Mouse (Mus musculus) ovary, adult 18-20 months (tissue): ENCODE measurements around the gene Esf1.
"Not testable (repeated sequence)": the region's sequence is repeated elsewhere in the genome, so short reads cannot be mapped to it uniquely, and the experiment has no call there.

Source experiments
- DNase-seq: peaks from one replicate; pipeline ENCODE4 v3.0.0; 2022; ENCODE audit warnings: low spot score, mixed read lengths

The Esf1 gene

GRCm38 (mm10) chr2:140170127-140170802, at the start of gene Esf1, which contains the start of gene Ndufaf5:
TSS of gene Esf1 (minus strand) at chr2:140170564.
TSS of gene Ndufaf5 (plus strand) at chr2:140170649.
- peak; percentile 92 for DNase-seq

DNA sequence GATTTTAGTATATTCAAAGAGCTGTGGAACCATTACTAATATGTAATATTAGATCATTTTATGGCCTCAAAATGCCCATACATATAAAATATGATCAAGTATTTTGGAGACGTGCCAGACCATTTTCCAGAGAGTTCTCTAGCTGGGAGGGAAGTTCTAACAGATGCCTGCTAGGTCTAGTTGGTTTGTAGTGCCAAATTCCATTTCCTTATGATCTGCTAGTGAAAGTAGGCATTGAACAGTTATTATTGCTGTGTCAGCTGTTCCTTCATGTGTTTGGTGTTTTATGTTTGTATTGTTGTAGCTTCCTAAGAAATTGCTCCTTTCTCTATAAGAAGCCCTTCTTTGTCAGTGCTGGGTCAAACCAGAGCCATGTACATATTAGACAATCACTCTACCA, 45.6 kb upstream of the Esf1 start:
- no peak for DNase-seq

DNA sequence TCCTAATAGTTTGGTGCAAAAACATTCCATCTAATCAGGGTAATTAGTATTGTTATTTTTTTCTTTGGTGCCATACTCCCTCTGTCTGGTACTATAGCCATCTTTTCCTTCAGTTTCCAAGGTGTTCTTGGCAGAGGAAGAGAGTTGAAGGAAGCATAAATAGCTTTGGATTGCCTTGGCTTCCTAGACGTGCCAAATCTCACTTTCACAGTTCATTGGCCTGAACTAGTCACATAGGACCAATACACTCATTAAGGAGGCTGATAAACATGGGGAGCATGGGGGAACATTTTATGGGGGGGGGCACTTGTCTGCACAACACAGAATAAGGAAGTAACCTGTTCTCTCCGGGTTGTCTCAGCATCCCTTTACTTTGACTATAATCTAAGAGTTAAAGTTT, 45.1 kb upstream of the Esf1 start:
- no peak for DNase-seq

- no peak for DNase-seq
Measured at GRCm38 (mm10) chr2:140214519-140215027, 44.2 kb upstream of the Esf1 start.

GRCm38 (mm10) chr2:140203756-140204155, 33.4 kb upstream of the Esf1 start:
- DNase-seq: no peak

DNA sequence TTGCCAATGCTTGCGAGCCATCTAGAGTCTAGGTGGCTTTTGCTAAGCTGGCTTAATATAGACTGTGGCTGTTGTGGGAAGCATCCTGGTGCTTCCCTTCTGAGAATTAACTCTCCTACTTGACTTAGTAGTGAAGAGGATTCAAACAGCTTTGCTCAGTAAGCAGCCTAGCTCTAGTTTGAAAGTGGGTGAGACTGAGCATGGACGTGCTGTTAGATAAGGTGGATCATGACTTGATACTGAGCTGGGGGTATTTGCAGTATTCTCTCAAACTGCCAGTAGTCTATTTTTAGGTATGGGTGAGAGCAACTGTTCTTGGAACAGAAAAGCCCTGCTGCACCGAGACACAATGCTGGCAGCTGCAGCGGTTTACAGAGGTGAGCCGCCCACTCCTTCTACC, 32.2 kb upstream of the Esf1 start:
- DNase-seq: no peak

GRCm38 (mm10) chr2:140200713-140201112, 30.3 kb upstream of the Esf1 start:
- DNase-seq: no peak

GRCm38 (mm10) chr2:140185685-140186210, 15.4 kb upstream of the Esf1 start:
- not testable (repeated sequence) for DNase-seq

- DNase-seq: no peak
Measured at GRCm38 (mm10) chr2:140170803-140171553, 614 bp upstream of the Esf1 start.

GRCm38 (mm10) chr2:140169057-140169456, 1.3 kb downstream of the Esf1 start:
- no peak for DNase-seq

DNA sequence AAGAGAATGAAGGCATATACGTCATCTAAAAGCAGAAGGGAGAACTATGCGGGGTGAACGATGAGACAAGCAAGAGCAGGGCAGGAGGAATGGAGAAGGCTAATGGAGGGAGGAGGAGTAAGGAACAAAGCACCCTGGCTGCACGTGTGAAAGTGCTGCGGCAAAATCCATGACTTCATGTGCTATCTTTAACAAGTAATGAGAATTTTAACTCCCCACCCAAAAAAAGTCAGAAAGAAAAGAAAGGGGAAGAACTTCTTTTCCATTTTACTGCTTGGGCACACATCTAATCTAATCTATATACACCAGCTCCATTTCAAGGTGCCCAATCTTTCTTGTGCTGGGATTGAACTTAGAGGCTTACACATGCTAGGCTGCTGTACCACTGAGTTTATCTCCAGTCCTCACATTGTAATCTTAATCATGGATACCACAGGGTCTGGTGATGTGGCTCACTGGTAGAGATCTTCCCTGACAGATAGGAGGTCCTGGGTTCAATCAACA, 7.0 kb downstream of the Esf1 start:
- no peak for DNase-seq

DNA sequence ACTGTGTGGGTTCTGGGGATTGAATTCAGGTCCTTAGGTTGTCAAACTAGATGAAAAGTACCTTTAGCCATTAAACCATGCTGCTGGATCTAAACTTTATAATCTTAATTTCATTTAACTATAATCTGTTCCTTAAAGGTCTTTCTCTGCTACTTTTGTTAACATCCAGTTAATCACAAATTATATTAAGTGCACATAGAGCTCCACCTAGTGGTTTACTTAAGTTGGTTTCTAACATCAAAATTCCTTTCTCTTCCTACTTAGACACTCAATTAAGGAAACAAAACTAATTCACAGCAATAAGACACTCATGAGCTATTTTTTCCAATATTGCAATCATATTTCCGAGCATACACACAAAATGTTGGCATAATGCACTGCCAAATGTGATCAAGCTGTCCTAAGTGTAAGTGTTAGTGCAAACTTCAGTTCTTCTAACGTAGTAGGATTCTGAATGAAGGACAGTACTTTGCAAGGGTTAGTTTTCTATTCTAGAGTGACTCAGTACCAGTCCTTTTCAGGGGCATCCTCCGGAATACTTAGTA, 11.1 kb downstream of the Esf1 start:
- no peak for DNase-seq

GRCm38 (mm10) chr2:140151743-140152142, 18.6 kb downstream of the Esf1 start, which contains the start of gene Gm17374:
TSS of gene Gm17374 (plus strand) at chr2:140152043.
- DNase-seq: not testable (repeated sequence)

GRCm38 (mm10) chr2:140125516-140125915, 44.8 kb downstream of the Esf1 start:
- no peak for DNase-seq

- DNase-seq: no peak
Measured at GRCm38 (mm10) chr2:140113851-140114250, 56.5 kb downstream of the Esf1 start.

DNA sequence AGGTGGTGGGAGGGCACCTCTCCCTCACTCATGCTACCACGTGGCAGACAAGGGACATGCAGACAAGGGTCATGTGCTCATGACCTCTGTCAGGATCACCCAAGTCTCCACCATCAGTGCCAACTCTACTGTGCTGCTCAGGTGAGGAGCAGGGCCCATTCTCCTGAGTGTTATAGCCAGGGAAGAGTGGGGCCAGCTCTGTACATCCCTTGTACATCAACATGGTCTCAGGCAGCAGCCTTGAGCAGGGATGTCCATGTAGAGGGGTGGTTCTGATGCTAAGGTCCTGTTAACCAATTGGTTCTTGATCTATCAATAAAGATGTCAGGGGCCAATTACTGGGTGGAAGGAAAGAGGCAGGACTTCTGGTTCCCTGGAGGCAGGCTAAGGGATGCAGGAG, 61.4 kb downstream of the Esf1 start:
- no peak for DNase-seq

DNA sequence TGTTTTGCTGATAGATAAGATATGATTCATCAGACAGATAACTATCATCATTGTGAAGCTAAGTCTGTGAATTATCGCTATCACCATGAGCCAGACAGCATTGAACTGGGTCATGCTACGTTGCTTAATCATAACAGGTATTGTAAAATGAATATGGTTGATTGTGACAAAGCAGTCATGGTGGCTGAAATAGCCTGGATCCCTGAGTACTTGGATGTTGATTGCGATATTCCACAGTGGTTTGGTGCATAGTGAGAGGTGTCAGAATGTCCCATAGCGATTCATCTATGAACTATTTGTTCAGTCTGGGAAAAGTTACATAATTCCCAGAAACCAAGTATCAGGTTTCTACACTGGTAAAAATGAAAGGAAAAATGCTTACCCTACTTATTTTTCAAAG, 62.7 kb downstream of the Esf1 start:
- DNase-seq: no peak

- DNase-seq: no peak
Measured at GRCm38 (mm10) chr2:140104951-140105350, 65.4 kb downstream of the Esf1 start.

DNA sequence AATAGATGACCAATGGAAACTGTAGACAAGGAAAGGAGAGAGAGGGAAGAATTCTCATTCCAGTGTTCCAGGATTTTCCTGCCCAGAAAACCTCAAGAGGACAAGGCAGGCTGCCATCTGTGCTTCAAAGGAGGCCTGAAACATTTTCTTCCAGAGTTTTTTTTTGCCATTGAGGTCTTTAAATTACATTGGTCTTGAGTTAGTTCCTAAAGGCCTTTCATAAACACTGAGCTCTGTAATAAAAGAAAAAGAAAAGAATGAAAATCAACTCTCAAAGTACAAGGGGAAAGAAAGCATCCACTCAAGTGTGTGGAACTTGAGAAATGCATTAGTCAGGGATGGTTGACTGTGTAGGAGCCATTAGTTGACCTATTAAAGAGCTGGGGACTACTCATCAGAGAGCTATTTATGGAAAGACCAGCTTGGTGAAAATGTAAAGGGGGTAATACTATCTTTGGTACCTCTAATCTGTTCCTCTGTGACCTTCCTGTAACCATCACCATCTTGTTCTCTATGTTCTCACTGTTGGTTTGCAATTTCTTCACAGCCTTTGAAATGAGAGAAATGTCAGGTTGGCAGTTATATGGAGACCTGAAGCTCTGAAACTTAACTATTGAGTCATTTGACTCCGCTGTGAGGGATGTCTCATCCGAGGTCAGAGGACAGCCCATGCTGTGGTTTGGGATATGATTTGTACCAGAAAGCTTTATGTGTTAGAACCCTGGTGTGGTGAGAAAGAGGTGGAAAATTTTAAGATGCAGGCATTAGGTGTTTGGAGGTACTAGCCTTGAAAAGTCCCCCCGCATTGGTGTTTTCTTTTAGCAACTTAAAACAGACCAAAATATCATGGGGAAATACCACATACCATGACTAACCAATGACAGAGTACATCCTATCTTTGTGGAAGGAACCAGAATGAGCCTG, 69.6 kb downstream of the Esf1 start:
- DNase-seq: no peak

DNA sequence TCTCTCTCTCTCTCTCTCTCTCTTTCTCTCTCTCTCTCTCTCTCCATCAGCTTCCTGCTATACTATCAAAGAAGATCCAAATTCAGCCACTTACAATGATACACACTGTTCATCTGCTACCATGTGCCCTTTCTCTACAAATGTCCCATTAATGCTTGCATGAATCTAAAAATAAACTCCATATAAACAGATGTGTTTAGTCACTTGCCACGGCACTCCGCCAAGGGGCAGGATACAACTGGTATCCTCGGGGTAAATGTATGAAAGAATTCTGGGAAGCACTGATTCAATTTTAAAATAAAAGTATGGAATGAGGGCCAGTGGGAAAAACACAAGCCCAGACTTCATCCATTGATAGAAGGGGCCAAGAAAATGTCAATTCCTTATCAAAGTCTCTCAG, 70.4 kb downstream of the Esf1 start:
- no peak for DNase-seq

- DNase-seq: no peak
Measured at GRCm38 (mm10) chr2:140097131-140097591, 73.2 kb downstream of the Esf1 start.
